Mouse (Mus musculus): ENCODE results near the gene Ntmt1. TPM values are rescaled to one million over a fixed set of nuclear protein-coding genes. Genes with fewer than 3 reads are reported as not detected.

Gene Ntmt1
- not detected for polyA plus RNA-seq (2014; fragmentation: Illumina TruSeq; extraction: RNeasy Lipid Tissue Mini Kit (QIAGEN cat#74804); ENCODE audit: low read depth, low replicate concordance)

DNA sequence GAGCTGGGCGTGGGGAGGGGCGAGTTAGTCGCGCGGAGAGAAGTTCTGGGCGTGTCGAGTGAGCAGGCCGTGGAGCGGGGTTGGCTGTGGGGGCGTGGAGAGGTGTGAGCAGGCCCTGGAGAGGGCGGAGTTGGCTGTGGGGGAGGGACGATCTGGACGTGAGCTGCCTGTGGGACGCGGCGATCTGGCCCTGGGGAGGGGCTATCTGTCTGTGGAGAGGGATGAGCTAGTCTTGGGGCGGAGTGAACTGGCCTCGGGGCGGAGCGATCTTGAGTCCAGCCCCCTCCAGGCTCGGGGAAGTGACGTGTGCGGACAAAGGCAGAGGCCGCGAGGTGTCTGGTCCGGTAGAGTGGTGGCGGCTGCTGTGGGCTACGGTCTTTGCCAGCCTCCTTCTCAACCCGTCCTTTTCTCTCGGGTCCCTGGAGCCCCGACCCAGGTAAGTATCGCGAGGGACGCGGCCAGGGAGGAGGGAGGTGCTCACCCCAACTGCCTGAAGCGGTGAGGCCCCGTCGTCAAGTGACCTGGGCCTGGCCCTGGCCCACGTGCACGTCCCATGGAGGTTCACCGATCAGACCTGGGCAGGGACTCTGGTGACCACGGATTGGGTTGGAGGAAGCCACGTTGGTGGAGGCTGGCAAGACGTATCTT, at the start of gene Ntmt1:
Gene Ntmt1, plus strand, starts transcription at position 179 of the 648 bp plus-strand sequence.

GRCm38 (mm10) chr2:30803604-30804003, 4.0 kb upstream of the Ntmt1 start, which contains the start of gene 1700001O22Rik:
TSS of gene 1700001O22Rik (minus strand) at chr2:30803661.

DNA sequence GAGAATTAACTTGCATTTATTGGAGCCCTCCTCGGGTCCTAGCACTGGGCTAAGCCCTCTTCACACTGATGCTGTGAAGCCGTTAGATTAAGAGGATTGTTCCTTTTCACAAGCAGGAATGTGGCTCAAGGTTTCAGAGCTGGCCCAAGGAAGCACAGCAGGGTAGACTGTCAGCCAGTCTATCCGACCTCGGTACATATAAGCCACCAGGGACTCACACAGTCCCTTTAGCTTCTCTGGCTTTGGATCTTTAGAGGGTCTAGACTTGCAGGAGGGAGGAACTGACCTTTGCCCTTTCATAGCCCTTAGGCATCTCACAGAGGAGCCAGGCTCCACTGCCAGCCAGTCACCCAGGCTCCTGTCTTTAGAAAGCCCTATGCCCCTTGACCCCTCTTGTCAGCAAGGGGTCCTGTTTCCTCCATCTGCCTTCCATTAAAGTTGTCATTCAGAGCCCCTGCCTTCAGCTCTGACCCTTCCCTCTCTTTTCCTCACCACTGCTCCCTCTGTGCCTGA, 22.7 kb downstream of the Ntmt1 start, which contains the start of gene Asb6:
Gene Asb6, minus strand, starts transcription at position 51 of the 513 bp plus-strand sequence.

DNA sequence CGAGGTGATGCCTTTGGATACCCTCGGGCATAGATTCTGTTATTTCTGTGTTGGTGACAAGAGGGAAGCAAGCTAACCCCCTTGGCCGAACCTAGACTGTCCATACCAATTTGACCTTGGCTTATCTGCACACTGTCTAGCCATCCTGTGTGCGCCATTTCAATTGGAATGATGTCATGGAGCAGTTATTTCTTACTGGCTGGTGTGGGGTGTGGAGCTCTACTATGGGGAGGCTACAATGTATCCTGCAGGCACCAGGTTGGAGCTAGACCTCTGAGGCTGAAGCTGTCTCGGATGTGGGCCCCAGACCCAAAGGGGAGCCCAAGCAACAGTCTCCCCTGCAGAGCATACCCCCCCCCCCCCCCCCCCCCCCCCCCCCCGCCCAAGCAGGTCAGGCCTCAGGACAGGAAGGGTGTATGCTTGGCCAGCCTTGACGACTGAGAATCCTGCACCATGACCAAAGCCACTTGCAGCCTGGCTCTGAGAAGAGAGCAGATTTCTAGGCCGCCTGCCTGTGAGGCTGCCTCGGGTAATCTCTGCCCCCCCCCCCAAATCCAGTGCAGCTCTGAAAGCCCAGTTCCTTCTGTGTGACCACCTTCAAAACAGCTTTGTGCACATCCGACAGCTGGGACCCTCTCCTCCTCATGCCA, 26.9 kb downstream of the Ntmt1 start, which contains the start of gene Prrx2:
Gene Prrx2, plus strand, starts transcription at position 600 of the 650 bp plus-strand sequence.

Other genes starting within 250 kb of the Ntmt1 start
- gene Cstad, start 212.8 kb upstream of the Ntmt1 start, polyA plus RNA-seq (2014; fragmentation: Illumina TruSeq; extraction: RNeasy Lipid Tissue Mini Kit (QIAGEN cat#74804); ENCODE audit: low read depth, low replicate concordance), result 1.1 TPM
- not detected for gene 1700001O22Rik, start 4.2 kb upstream of the Ntmt1 start, polyA plus RNA-seq (2014; fragmentation: Illumina TruSeq; extraction: RNeasy Lipid Tissue Mini Kit (QIAGEN cat#74804); ENCODE audit: low read depth, low replicate concordance)
- not detected for gene Asb6, start 22.5 kb downstream of the Ntmt1 start, polyA plus RNA-seq (2014; fragmentation: Illumina TruSeq; extraction: RNeasy Lipid Tissue Mini Kit (QIAGEN cat#74804); ENCODE audit: low read depth, low replicate concordance)
- gene Prrx2, start 27.1 kb downstream of the Ntmt1 start, polyA plus RNA-seq (2014; fragmentation: Illumina TruSeq; extraction: RNeasy Lipid Tissue Mini Kit (QIAGEN cat#74804); ENCODE audit: low read depth, low replicate concordance), result not detected
- 11.4 TPM for gene Ptges, start 122.0 kb downstream of the Ntmt1 start, polyA plus RNA-seq (2014; fragmentation: Illumina TruSeq; extraction: RNeasy Lipid Tissue Mini Kit (QIAGEN cat#74804); ENCODE audit: low read depth, low replicate concordance)
- gene Tor1b, start 145.1 kb downstream of the Ntmt1 start, polyA plus RNA-seq (2014; fragmentation: Illumina TruSeq; extraction: RNeasy Lipid Tissue Mini Kit (QIAGEN cat#74804); ENCODE audit: low read depth, low replicate concordance), result 14.4 TPM
- 12.2 TPM for gene Tor1a, start 160.1 kb downstream of the Ntmt1 start, polyA plus RNA-seq (2014; fragmentation: Illumina TruSeq; extraction: RNeasy Lipid Tissue Mini Kit (QIAGEN cat#74804); ENCODE audit: low read depth, low replicate concordance)
- gene BC005624, start 174.4 kb downstream of the Ntmt1 start, polyA plus RNA-seq (2014; fragmentation: Illumina TruSeq; extraction: RNeasy Lipid Tissue Mini Kit (QIAGEN cat#74804); ENCODE audit: low read depth, low replicate concordance), result 15.4 TPM
- gene Usp20, start 174.5 kb downstream of the Ntmt1 start, polyA plus RNA-seq (2014; fragmentation: Illumina TruSeq; extraction: RNeasy Lipid Tissue Mini Kit (QIAGEN cat#74804); ENCODE audit: low read depth, low replicate concordance), result 1.4 TPM

Data from kidney, adult 10 weeks (tissue).